Mouse (Mus musculus) liver, postnatal 0 days (tissue): ENCODE measurements around the gene Ppp1r8. TPM values are rescaled to one million over a fixed set of nuclear protein-coding genes. Genes with fewer than 3 reads are reported as not detected.
A peak's percentile ranks its signal among the peaks of the same experiment; 100 is the strongest.

Source experiments
- ATAC-seq: fragments of 200-750 bp; cut with Nextera tagmentation; 2 replicates; pipeline ENCODE4 v1.8.0; 2017; ENCODE audit warnings: mild to moderate bottlenecking, moderate library complexity
- DNase-seq: peaks from one replicate; pipeline ENCODE4 v3.0.0-alpha.2; 2016
- H3K27ac ChIP-seq: fragments of 300-500 bp; sonication (generic); 2 replicates; pipeline ENCODE4 v1.5.1; 2014; ENCODE audit warnings: antibody characterized with exemption, moderate library complexity, mild to moderate bottlenecking, low read depth
- H3K27me3 ChIP-seq: fragments of 300-500 bp; sonication (generic); 2 replicates; pipeline ENCODE4 v1.6.1; 2014; ENCODE audit warnings: low read length, control low read depth, mixed read lengths; ENCODE audit not compliant: insufficient read depth
- H3K36me3 ChIP-seq: fragments of 300-500 bp; sonication (generic); replicated peaks from 2 replicates; pipeline ENCODE4 v1.6.1; 2014; ENCODE audit warnings: mild to moderate bottlenecking, control low read depth, low read length, moderate library complexity, mixed read lengths; ENCODE audit not compliant: insufficient read depth
- H3K4me1 ChIP-seq: fragments of 300-500 bp; sonication (generic); 2 replicates; pipeline ENCODE4 v1.6.1; 2014; ENCODE audit warnings: antibody characterized with exemption, mild to moderate bottlenecking, control low read depth; ENCODE audit not compliant: insufficient read depth
- H3K4me2 ChIP-seq: fragments of 300-500 bp; sonication (generic); 2 replicates; pipeline ENCODE4 v1.6.1; 2014; ENCODE audit warnings: low read depth, mild to moderate bottlenecking, low read length, moderate library complexity, mixed read lengths
- H3K4me3 ChIP-seq: fragments of 300-500 bp; sonication (generic); 2 replicates; pipeline ENCODE4 v1.5.1; 2014; ENCODE audit warnings: low read depth, low read length
- H3K9ac ChIP-seq: fragments of 300-500 bp; sonication (generic); replicated peaks from 2 replicates; pipeline ENCODE4 v1.6.1; 2014; ENCODE audit warnings: mild to moderate bottlenecking, moderate library complexity
- H3K9me3 ChIP-seq: fragments of 300-500 bp; sonication (generic); 2 replicates; pipeline ENCODE4 v1.6.1; 2016; ENCODE audit warnings: mild to moderate bottlenecking, control low read depth, low read length, mixed read lengths
- CTCF ChIP-seq: sonication (generic); IDR thresholded peaks from 2 replicates; pipeline ENCODE4 v1.5.1; 2016; ENCODE audit warnings: antibody characterized with exemption, low read depth
- EP300 ChIP-seq: IDR thresholded peaks from 2 replicates; pipeline ENCODE4 v1.6.1; 2016; ENCODE audit warnings: antibody characterized with exemption, low read depth, mild to moderate bottlenecking
- WGBS: fragments of 180-500 bp; shearing (Covaris S2); extraction: QIAGEN DNeasy Blood & Tissue Kit; methylation state at CpG from one replicate; pipeline ENCODE4 v1.1.7; 2014; ENCODE audit not compliant: insufficient replicate concordance; 5-methylcytosine and 5-hydroxymethylcytosine counted together
- polyA plus RNA-seq: library from polyadenylated mRNA; unstranded; fragments of >200 nt; fragmentation: Nextera tagmentation; extraction: Ambion mirVana; gene quantifications from 2 replicates; pipeline ENCODE4 v1.2.1, GENCODE M21; 2015

Gene Ppp1r8
- polyA plus RNA-seq, 1 experiment from 2014 or later = 11.1 TPM

DNA sequence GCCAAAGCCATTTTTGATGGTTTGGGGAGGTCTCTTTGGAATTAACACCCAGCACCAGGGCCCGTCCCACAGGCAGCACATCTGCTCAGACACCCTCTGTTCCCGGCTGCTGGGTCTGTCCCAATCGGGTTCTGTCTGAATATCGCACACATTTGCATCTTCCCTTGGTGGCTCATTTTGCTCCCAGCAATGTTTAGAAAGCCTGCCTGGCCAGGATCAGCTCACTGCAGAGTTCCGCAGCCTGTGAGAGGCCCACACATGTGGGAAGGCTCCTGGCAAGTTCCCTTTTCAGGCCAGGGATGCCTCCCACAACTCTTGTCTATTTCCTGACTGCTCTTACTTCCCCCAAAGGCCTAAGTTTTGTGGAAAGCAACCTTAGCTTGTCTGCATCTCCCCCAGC, 33.3 kb downstream of the Ppp1r8 start:
- Histone ChIP-seq H3K4me2 (no peak overlapping the region), H3K9ac (no peak overlapping the region), H3K4me1 (peaks cover 19% of the 10 kb centered on the region), H3K4me3 (no peak overlapping the region), H3K36me3 (no peaks in the 10 kb centered on the region), H3K27me3 (no peaks in the 10 kb centered on the region), H3K9me3 (peaks cover 4% of the 10 kb centered on the region; the same call in 1 of the 2 replicates), H3K27ac (peak overlapping the region; percentile 62)
- 50% methylated on average over 5 of the region's 5 CpGs for whole genome bisulfite sequencing
- ATAC-seq = no peak
- TF ChIP-seq EP300 (no peak), CTCF (no peak)
- DNase-seq = no peak

DNA sequence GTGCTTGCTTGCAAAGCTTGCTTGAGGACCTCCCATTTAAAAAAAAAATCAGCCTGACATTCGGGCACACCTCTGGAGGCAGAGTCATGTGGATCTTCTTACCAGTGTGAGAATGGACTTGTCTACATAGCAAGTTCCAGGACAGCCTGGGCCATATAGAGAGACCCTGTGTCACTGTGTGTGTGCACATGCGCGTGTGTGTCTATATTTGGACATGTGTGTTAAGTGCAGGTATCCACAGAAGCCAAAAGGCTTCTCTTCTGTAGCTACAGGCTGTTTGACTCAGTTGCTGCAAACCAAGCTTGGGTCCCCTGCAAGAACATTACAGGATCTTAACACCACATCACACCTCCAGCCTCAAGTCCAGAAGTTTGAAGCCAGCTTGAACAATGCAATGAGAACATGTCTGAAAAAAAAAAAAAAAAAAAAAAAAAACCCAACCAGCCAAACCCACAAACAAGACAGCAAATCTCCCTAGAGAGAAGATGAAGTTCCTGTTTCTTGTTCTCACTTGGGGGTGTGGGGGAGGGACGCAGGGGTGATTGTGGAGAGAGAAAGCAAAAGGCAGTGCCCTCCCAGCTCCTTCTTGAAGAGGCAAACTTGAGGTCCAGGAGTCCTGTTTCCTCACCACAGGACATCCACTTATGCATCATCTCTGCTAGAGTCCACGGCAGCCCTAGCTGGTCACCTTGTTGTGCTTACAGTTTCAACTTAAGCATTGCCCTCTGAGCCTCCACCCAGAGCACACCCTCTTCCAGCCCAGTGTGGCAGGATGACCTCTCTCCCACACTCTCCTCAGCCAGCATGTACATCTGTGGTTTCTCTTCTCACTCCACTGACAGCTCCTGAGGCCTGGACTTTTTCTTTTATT, 35.0 kb downstream of the Ppp1r8 start:
- Histone ChIP-seq H3K27me3 (no peaks in the 10 kb centered on the region), H3K27ac (peak overlapping the region; percentile 73), H3K36me3 (no peaks in the 10 kb centered on the region), H3K9me3 (peaks cover 4% of the 10 kb centered on the region; the same call in 1 of the 2 replicates), H3K4me1 (peaks cover 19% of the 10 kb centered on the region), H3K4me2 (0 out of 2 replicates have a peak overlapping the region, but pooled peaks have one; percentile 30), H3K4me3 (no peak overlapping the region), H3K9ac (no peak overlapping the region)
- TF ChIP-seq CTCF (no peak), EP300 (no peak)
- WGBS = 34% methylated on average over 5 of the region's 5 CpGs
- ATAC-seq (peak; percentile 50; the same call in 1 of the 2 replicates), DNase-seq (peak; percentile 54)

DNA sequence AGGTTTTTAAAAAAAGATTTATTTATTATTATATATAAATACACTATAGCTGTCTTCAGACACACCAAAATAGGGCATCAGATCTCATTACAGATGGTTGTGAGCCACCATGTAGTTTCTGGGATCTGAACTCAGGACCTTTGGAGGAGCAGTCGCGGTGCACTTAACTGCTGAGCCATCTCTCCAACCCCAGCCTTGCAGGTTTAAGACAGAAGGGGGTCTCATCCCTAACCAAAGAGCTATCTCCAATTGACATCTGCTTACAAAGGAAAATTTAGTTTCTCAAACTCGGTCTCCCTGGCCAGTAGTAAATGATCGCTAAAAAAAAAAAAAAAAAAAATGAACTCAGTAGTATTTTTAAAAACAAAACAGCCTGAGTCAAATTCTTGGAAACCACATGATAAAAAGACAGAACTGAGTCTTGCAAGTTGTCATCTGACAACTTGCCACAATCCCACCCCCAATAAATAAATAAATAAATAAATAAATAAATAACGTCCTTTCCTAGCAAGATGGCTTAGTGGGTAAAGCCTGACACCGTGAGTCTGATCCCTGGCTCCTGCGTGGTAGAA, 36.3 kb downstream of the Ppp1r8 start:
- Histone ChIP-seq H3K4me2 (no peak overlapping the region), H3K4me1 (peaks cover 28% of the 10 kb centered on the region), H3K4me3 (no peak overlapping the region), H3K27ac (no peak overlapping the region), H3K27me3 (no peaks in the 10 kb centered on the region), H3K36me3 (no peaks in the 10 kb centered on the region), H3K9ac (no peak overlapping the region), H3K9me3 (peaks cover 4% of the 10 kb centered on the region; the same call in 1 of the 2 replicates)
- DNase-seq (no peak), ATAC-seq (no peak)
- TF ChIP-seq EP300 = no peak
- TF ChIP-seq CTCF = no peak
- WGBS = 84% methylated on average over 7 of the region's 7 CpGs

DNA sequence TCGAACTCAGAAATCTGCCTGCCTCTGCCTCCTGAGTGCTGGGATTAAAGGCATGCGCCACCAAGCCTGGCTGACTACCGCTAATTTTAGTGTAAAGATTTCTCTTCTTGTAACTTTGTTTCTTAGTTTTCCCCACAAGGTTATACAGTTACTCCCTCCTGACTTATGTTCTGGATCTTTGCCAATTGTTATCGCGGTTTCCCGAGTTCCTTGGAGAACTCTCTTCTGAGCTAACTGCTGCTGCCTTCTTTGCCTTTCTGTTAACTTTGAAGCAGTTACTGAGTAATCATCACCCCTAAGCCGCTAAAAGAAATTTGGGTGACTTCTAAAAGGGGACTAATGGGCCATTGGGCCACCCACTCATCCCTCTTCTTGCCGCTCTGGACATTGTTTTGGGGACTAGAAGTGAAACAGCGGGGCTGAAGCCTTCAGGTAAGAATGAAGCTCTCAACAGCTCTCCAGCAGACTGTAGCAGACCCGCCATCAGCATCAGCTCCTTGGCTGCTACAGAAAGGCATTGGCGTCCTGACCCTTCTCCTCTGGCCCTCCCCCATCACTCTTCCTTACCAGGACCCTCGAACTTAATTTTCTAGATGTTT, 37.3 kb downstream of the Ppp1r8 start:
- Histone ChIP-seq H3K9me3 (peaks cover 3% of the 10 kb centered on the region; the same call in 1 of the 2 replicates), H3K36me3 (no peaks in the 10 kb centered on the region), H3K27me3 (no peaks in the 10 kb centered on the region), H3K9ac (no peak overlapping the region), H3K4me2 (no peak overlapping the region), H3K4me3 (no peak overlapping the region), H3K4me1 (peaks cover 32% of the 10 kb centered on the region), H3K27ac (0 out of 2 replicates have a peak overlapping the region, but pooled peaks have one; percentile 29)
- DNase-seq (no peak), ATAC-seq (no peak)
- WGBS = 71% methylated on average over 12 of the region's 12 CpGs
- TF ChIP-seq EP300 (no peak), CTCF (no peak)

DNA sequence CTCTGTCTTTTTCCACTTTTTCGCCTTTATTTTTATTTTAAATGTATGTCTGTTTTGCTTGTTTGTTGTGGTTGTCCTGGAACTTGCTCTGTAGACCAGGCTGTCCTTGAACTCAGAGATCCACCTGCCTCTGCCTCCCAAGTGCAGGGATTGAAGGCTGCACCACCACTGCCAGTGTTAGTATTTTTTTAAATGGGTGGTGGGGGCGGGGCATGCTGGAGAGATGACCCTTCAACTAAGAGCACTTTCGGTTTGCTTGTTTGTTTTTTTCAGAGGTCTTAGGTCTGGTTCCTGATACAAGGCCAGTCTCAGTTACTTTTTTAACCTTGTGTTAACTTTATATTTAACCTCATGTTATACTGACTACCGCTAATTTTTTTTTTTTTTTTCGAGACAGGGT, 37.8 kb downstream of the Ppp1r8 start:
- no peaks in the 10 kb centered on the region for H3K9me3 ChIP-seq
- H3K4me1 ChIP-seq = peaks cover 32% of the 10 kb centered on the region
- peak overlapping the region; percentile 44 for H3K27ac ChIP-seq
- H3K9ac ChIP-seq = no peak overlapping the region
- TF ChIP-seq EP300 (no peak), CTCF (no peak)
- no peak for ATAC-seq
- H3K4me3 ChIP-seq = no peak overlapping the region
- no peak overlapping the region for H3K4me2 ChIP-seq
- WGBS = 74% methylated on average over 5 of the region's 5 CpGs
- H3K27me3 ChIP-seq = no peaks in the 10 kb centered on the region
- H3K36me3 ChIP-seq = no peaks in the 10 kb centered on the region
- DNase-seq = no peak

DNA sequence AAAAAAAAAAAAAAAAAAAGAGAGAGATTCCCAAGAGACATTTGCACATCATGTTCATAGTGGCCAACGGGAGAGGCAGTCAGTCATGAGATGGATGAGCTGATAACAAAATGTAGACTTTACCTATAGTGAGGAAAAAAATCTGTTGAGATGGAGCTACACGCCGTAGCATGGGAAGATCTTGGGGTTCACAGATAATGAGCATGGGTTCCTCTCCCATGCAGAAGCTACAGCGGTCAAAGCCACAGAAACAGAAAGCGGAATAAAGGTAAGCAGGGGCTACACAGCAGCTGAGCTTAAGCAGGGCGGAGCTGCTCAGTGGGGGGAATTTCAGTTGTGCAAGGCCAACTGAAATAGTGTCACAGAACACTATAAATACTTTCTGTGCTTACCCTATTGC, 38.6 kb downstream of the Ppp1r8 start:
- H3K4me1 ChIP-seq = peaks cover 30% of the 10 kb centered on the region
- H3K27me3 ChIP-seq = no peaks in the 10 kb centered on the region
- no peak overlapping the region for H3K9ac ChIP-seq
- H3K4me2 ChIP-seq = peak overlapping the region; percentile 15
- DNase-seq (no peak), ATAC-seq (peak; percentile 45; the same call in 1 of the 2 replicates)
- peak overlapping the region; percentile 44 for H3K27ac ChIP-seq
- H3K4me3 ChIP-seq = no peak overlapping the region
- WGBS = 41% methylated on average over 6 of the region's 6 CpGs
- TF ChIP-seq EP300 = no peak
- no peak for TF ChIP-seq CTCF
- H3K9me3 ChIP-seq = no peaks in the 10 kb centered on the region
- no peaks in the 10 kb centered on the region for H3K36me3 ChIP-seq
